Mouse (Mus musculus) lung, postnatal 0 days (tissue): ENCODE measurements around the gene Fcer1g. TPM values are rescaled to one million over a fixed set of nuclear protein-coding genes. Genes with fewer than 3 reads are reported as not detected.

ENCODE experiments used
- ATAC-seq: fragments of 200-750 bp; cut with Nextera tagmentation; 2 replicates; pipeline ENCODE4 v1.8.0; 2017; ENCODE audit warnings: moderate library complexity
- DNase-seq: peaks from one replicate; pipeline ENCODE4 v3.0.0-alpha.2; 2016; ENCODE audit warnings: low spot score
- H3K27ac ChIP-seq: fragments of 300-500 bp; sonication (generic); 2 replicates; pipeline ENCODE4 v1.5.1; 2014; ENCODE audit warnings: antibody characterized with exemption, mild to moderate bottlenecking, low read length, mixed read lengths
- H3K27me3 ChIP-seq: fragments of 300-500 bp; sonication (generic); replicated peaks from 2 replicates; pipeline ENCODE4 v1.6.1; 2014; ENCODE audit warnings: low read length, mixed read lengths; ENCODE audit not compliant: insufficient read depth
- H3K36me3 ChIP-seq: fragments of 300-500 bp; sonication (generic); 2 replicates; pipeline ENCODE4 v1.6.1; 2014; ENCODE audit warnings: low read length, mixed read lengths; ENCODE audit not compliant: insufficient read depth
- H3K4me1 ChIP-seq: fragments of 300-500 bp; sonication (generic); 2 replicates; pipeline ENCODE4 v1.6.1; 2014; ENCODE audit warnings: antibody characterized with exemption, low read depth, low read length, mixed read lengths; ENCODE audit not compliant: insufficient read depth
- H3K4me2 ChIP-seq: fragments of 300-500 bp; sonication (generic); replicated peaks from 2 replicates; pipeline ENCODE4 v1.6.1; 2014; ENCODE audit warnings: low read depth, mild to moderate bottlenecking, low read length, moderate library complexity, mixed read lengths
- H3K4me3 ChIP-seq: fragments of 300-500 bp; sonication (generic); 2 replicates; pipeline ENCODE4 v1.5.1; 2014; ENCODE audit warnings: low read depth, low read length
- H3K9ac ChIP-seq: fragments of 300-500 bp; sonication (generic); replicated peaks from 2 replicates; pipeline ENCODE4 v1.6.1; 2014; ENCODE audit warnings: low read depth, mild to moderate bottlenecking
- H3K9me3 ChIP-seq: fragments of 300-500 bp; sonication (generic); 2 replicates; pipeline ENCODE4 v1.6.1; 2016; ENCODE audit warnings: low read length, mixed read lengths
- CTCF ChIP-seq: IDR thresholded peaks from 2 replicates; pipeline ENCODE4 v1.5.1; 2016; ENCODE audit warnings: antibody characterized with exemption, mild to moderate bottlenecking
- EP300 ChIP-seq: IDR thresholded peaks from 2 replicates; pipeline ENCODE4 v1.6.1; 2016; ENCODE audit warnings: antibody characterized with exemption, mild to moderate bottlenecking, control low read depth
- WGBS: fragments of 180-500 bp; shearing (Covaris S2); extraction: QIAGEN DNeasy Blood & Tissue Kit; methylation state at CpG from one replicate; pipeline ENCODE4 v1.1.7; 2014; 5-methylcytosine and 5-hydroxymethylcytosine counted together
- polyA plus RNA-seq: library from polyadenylated mRNA; unstranded; fragments of >200 nt; fragmentation: Nextera tagmentation; extraction: Ambion mirVana; gene quantifications from 2 replicates; pipeline ENCODE4 v1.2.1, GENCODE M21; 2015

Fcer1g gene
- polyA plus RNA-seq, 1 experiment from 2014 or later, result 130 TPM

GRCm38 (mm10) chr1:171252415-171252814 is 18.2 kb upstream of the Fcer1g start:
- WGBS, result 57% methylated on average over 17 of the region's 17 CpGs
- Histone ChIP-seq H3K9ac (no peak overlapping the region), H3K27me3 (no peaks in the 10 kb centered on the region), H3K9me3 (no peaks in the 10 kb centered on the region), H3K4me2 (no peak overlapping the region), H3K36me3 (no peaks in the 10 kb centered on the region), H3K4me3 (no peak overlapping the region), H3K27ac (peak overlapping the region; percentile 59), H3K4me1 (peaks cover 15% of the 10 kb centered on the region; the same call in 1 of the 2 replicates)
- no peak for DNase-seq
- TF ChIP-seq CTCF (no peak), EP300 (no peak)
- no peak for ATAC-seq

GRCm38 (mm10) chr1:171251594-171252324 is 17.6 kb upstream of the Fcer1g start:
- ATAC-seq, result peak; percentile 8
- H3K4me3 ChIP-seq, result peak overlapping the region; percentile 5; the same call in 1 of the 2 replicates
- H3K27me3 ChIP-seq, result no peaks in the 10 kb centered on the region
- WGBS, result 19% methylated on average over 13 of the region's 13 CpGs
- H3K9me3 ChIP-seq, result no peaks in the 10 kb centered on the region
- peak; percentile 38 for DNase-seq
- TF ChIP-seq EP300 (no peak), CTCF (no peak)
- H3K9ac ChIP-seq, result no peak overlapping the region
- peak overlapping the region; percentile 59 for H3K27ac ChIP-seq
- peaks cover 16% of the 10 kb centered on the region; the same call in 1 of the 2 replicates for H3K4me1 ChIP-seq
- H3K4me2 ChIP-seq, result peak overlapping the region; percentile 45
- H3K36me3 ChIP-seq, result no peaks in the 10 kb centered on the region

GRCm38 (mm10) chr1:171250680-171251593 is 16.8 kb upstream of the Fcer1g start, which contains the start of gene Ndufs2:
Gene Ndufs2 (minus strand): TSS chr1:171251388.
- H3K9ac ChIP-seq, result no peak within 1 kb of the TSS
- no peak for TF ChIP-seq CTCF
- TF ChIP-seq EP300, result no peak
- no peaks in the 10 kb centered on the region for H3K9me3 ChIP-seq
- WGBS, result 21% methylated on average over 21 of the region's 26 CpGs
- no peaks in the 10 kb centered on the region for H3K27me3 ChIP-seq
- no peak for DNase-seq
- H3K36me3 ChIP-seq, result no peaks in the 10 kb centered on the region
- no peak for ATAC-seq
- peaks cover 19% of the 10 kb centered on the region; the same call in 1 of the 2 replicates for H3K4me1 ChIP-seq
- H3K27ac ChIP-seq, result peak within 1 kb of the TSS; percentile 59
- H3K4me2 ChIP-seq, result peak within 1 kb of the TSS; percentile 45
- peak within 1 kb of the TSS; percentile 5 for H3K4me3 ChIP-seq

- peak within 1 kb of the TSS; percentile 45 for H3K4me2 ChIP-seq
- H3K27me3 ChIP-seq, result no peaks in the 10 kb centered on the region
- no peak for ATAC-seq
- TF ChIP-seq CTCF (no peak), EP300 (peak; percentile 19; the same call in 1 of the 2 replicates)
- H3K36me3 ChIP-seq, result no peaks in the 10 kb centered on the region
- H3K9me3 ChIP-seq, result no peaks in the 10 kb centered on the region
- H3K27ac ChIP-seq, result peak within 1 kb of the TSS; percentile 94
- 22% methylated on average over 5 of the region's 5 CpGs for WGBS
- H3K4me3 ChIP-seq, result peak within 1 kb of the TSS; percentile 5; the same call in 1 of the 2 replicates
- peak; percentile 55 for DNase-seq
- peaks cover 20% of the 10 kb centered on the region; the same call in 1 of the 2 replicates for H3K4me1 ChIP-seq
- no peak within 1 kb of the TSS for H3K9ac ChIP-seq
Measured at GRCm38 (mm10) chr1:171249913-171250600, 15.9 kb upstream of the Fcer1g start, which contains the start of gene Adamts4. Gene Adamts4 (plus strand): TSS chr1:171250421.

GRCm38 (mm10) chr1:171248386-171249226 is 14.4 kb upstream of the Fcer1g start:
- peak; percentile 59 for DNase-seq
- Histone ChIP-seq H3K36me3 (no peaks in the 10 kb centered on the region), H3K27ac (peak overlapping the region; percentile 94), H3K9ac (no peak overlapping the region), H3K9me3 (no peaks in the 10 kb centered on the region), H3K4me3 (no peak overlapping the region), H3K4me1 (peaks cover 20% of the 10 kb centered on the region; the same call in 1 of the 2 replicates), H3K27me3 (no peaks in the 10 kb centered on the region), H3K4me2 (0 out of 2 replicates have a peak overlapping the region, but pooled peaks have one; percentile 70)
- ATAC-seq, result peak; percentile 12
- peak; percentile 51 for TF ChIP-seq EP300
- no peak for TF ChIP-seq CTCF
- WGBS, result 32% methylated on average over 3 of the region's 3 CpGs
